Mouse (Mus musculus) intestine, embryonic 15.5 days (tissue): Measurements from ENCODE around the gene Txn1. TPM values are rescaled to one million over a fixed set of nuclear protein-coding genes. Genes with fewer than 3 reads are reported as not detected.

Source experiments
- ATAC-seq: fragments of 200-750 bp; cut with Nextera tagmentation; 2 replicates; pipeline ENCODE4 v1.8.0; 2017; ENCODE audit warnings: moderate TSS enrichment, moderate library complexity
- H3K27ac ChIP-seq: fragments of 300-500 bp; sonication (generic); 2 replicates; pipeline ENCODE4 v1.5.1; 2015; ENCODE audit warnings: mild to moderate bottlenecking, inconsistent platforms
- H3K27me3 ChIP-seq: fragments of 300-500 bp; sonication (generic); replicated peaks from 2 replicates; pipeline ENCODE4 v1.6.1; 2015; ENCODE audit warnings: inconsistent platforms
- H3K36me3 ChIP-seq: fragments of 300-500 bp; sonication (generic); 2 replicates; pipeline ENCODE4 v1.6.1; 2015; ENCODE audit warnings: inconsistent platforms
- H3K4me1 ChIP-seq: fragments of 300-500 bp; sonication (generic); replicated peaks from 2 replicates; pipeline ENCODE4 v1.6.1; 2015; ENCODE audit warnings: inconsistent platforms
- H3K4me2 ChIP-seq: fragments of 300-500 bp; sonication (generic); replicated peaks from 2 replicates; pipeline ENCODE4 v1.6.1; 2015; ENCODE audit warnings: mild to moderate bottlenecking, inconsistent platforms
- H3K4me3 ChIP-seq: fragments of 300-500 bp; sonication (generic); replicated peaks from 2 replicates; pipeline ENCODE4 v1.5.1; 2015; ENCODE audit warnings: inconsistent platforms
- H3K9ac ChIP-seq: fragments of 300-500 bp; sonication (generic); 2 replicates; pipeline ENCODE4 v1.6.1; 2015; ENCODE audit warnings: inconsistent platforms
- H3K9me3 ChIP-seq: fragments of 300-500 bp; sonication (generic); 2 replicates; pipeline ENCODE4 v1.6.1; 2016; ENCODE audit warnings: inconsistent platforms
- WGBS: fragments of 180-500 bp; shearing (Covaris S2); methylation state at CpG from one replicate; pipeline ENCODE4 v1.1.7; 2015; 5-methylcytosine and 5-hydroxymethylcytosine counted together
- polyA plus RNA-seq: library from polyadenylated mRNA; unstranded; fragments of >200 nt; fragmentation: Nextera tagmentation; extraction: Ambion mirVana; gene quantifications from 2 replicates; pipeline ENCODE4 v1.2.1, GENCODE M21; 2015

Gene Txn1
- polyA plus RNA-seq, 1 experiment from 2014 or later = 657 TPM

GRCm38 (mm10) chr4:57914193-57915190 lies 41.7 kb downstream of the Txn1 start:
- ATAC-seq = peak; percentile 26; the same call in 1 of the 2 replicates
- Histone ChIP-seq H3K27me3 (no peaks in the 10 kb centered on the region), H3K36me3 (no peaks in the 10 kb centered on the region), H3K9ac (peak overlapping the region; percentile 54), H3K27ac (peak overlapping the region; percentile 91), H3K4me3 (peak overlapping the region; percentile 41), H3K4me1 (peaks cover 8% of the 10 kb centered on the region), H3K4me2 (peak overlapping the region; percentile 51), H3K9me3 (no peaks in the 10 kb centered on the region)
- WGBS = 57% methylated on average over 10 of the region's 10 CpGs

- Histone ChIP-seq H3K4me1 (peaks cover 8% of the 10 kb centered on the region), H3K4me3 (no peak overlapping the region), H3K36me3 (no peaks in the 10 kb centered on the region), H3K4me2 (peak overlapping the region; percentile 1; the same call in 1 of the 2 replicates), H3K9ac (no peak overlapping the region), H3K27me3 (no peaks in the 10 kb centered on the region), H3K9me3 (no peaks in the 10 kb centered on the region), H3K27ac (no peak overlapping the region)
- ATAC-seq = no peak
Observed at GRCm38 (mm10) chr4:57913021-57913420, 43.2 kb downstream of the Txn1 start.

GRCm38 (mm10) chr4:57908860-57909259 lies 47.4 kb downstream of the Txn1 start:
- Histone ChIP-seq H3K27me3 (no peaks in the 10 kb centered on the region), H3K4me3 (no peak overlapping the region), H3K4me2 (no peak overlapping the region), H3K27ac (no peak overlapping the region), H3K9me3 (no peaks in the 10 kb centered on the region), H3K4me1 (no peaks in the 10 kb centered on the region), H3K9ac (no peak overlapping the region), H3K36me3 (no peaks in the 10 kb centered on the region)
- 62% methylated on average over 6 of the region's 6 CpGs for WGBS
- ATAC-seq = no peak

- H3K4me3 ChIP-seq = no peak overlapping the region
- H3K36me3 ChIP-seq = no peaks in the 10 kb centered on the region
- H3K27ac ChIP-seq = no peak overlapping the region
- no peak overlapping the region for H3K4me2 ChIP-seq
- no peak overlapping the region for H3K9ac ChIP-seq
- no peak for ATAC-seq
- no peaks in the 10 kb centered on the region for H3K27me3 ChIP-seq
- no peaks in the 10 kb centered on the region for H3K4me1 ChIP-seq
- WGBS = 45% methylated on average over 2 of the region's 2 CpGs
- H3K9me3 ChIP-seq = no peaks in the 10 kb centered on the region
Observed at GRCm38 (mm10) chr4:57906708-57907107, 49.5 kb downstream of the Txn1 start.

GRCm38 (mm10) chr4:57904638-57905037 lies 51.6 kb downstream of the Txn1 start:
- 23% methylated on average over 9 of the region's 9 CpGs for WGBS
- H3K4me2 ChIP-seq = no peak overlapping the region; the same call in 1 of the 2 replicates
- ATAC-seq = peak; percentile 73

GRCm38 (mm10) chr4:57904211-57904610 lies 52.0 kb downstream of the Txn1 start:
- Histone ChIP-seq H3K36me3 (no peaks in the 10 kb centered on the region), H3K4me1 (no peaks in the 10 kb centered on the region), H3K9ac (no peak overlapping the region), H3K9me3 (no peaks in the 10 kb centered on the region), H3K4me2 (no peak overlapping the region; the same call in 1 of the 2 replicates), H3K27ac (no peak overlapping the region), H3K27me3 (no peaks in the 10 kb centered on the region), H3K4me3 (no peak overlapping the region)
- ATAC-seq = peak; percentile 57; the same call in 1 of the 2 replicates
- WGBS = 9% methylated on average over 5 of the region's 5 CpGs

More at GRCm38 (mm10) chr4:57904638-57905037, 51.6 kb downstream of the Txn1 start:
- Histone ChIP-seq H3K36me3 (no peaks in the 10 kb centered on the region), H3K27me3 (no peaks in the 10 kb centered on the region), H3K27ac (no peak overlapping the region), H3K9ac (no peak overlapping the region), H3K4me3 (no peak overlapping the region), H3K4me1 (no peaks in the 10 kb centered on the region), H3K9me3 (no peaks in the 10 kb centered on the region)

- WGBS = 75% methylated on average over 5 of the region's 5 CpGs
- H3K4me3 ChIP-seq = no peak overlapping the region
- H3K27ac ChIP-seq = no peak overlapping the region
- no peak for ATAC-seq
- H3K4me2 ChIP-seq = no peak overlapping the region
- no peaks in the 10 kb centered on the region for H3K36me3 ChIP-seq
- H3K27me3 ChIP-seq = no peaks in the 10 kb centered on the region
- no peaks in the 10 kb centered on the region for H3K4me1 ChIP-seq
- H3K9ac ChIP-seq = no peak overlapping the region
- H3K9me3 ChIP-seq = no peaks in the 10 kb centered on the region
Observed at GRCm38 (mm10) chr4:57902619-57903018, 53.6 kb downstream of the Txn1 start.

- H3K9me3 ChIP-seq = no peaks in the 10 kb centered on the region
- H3K27me3 ChIP-seq = no peaks in the 10 kb centered on the region
- no peaks in the 10 kb centered on the region for H3K36me3 ChIP-seq
- H3K4me2 ChIP-seq = no peak overlapping the region
- H3K27ac ChIP-seq = no peak overlapping the region
- WGBS = 9% methylated on average over 4 of the region's 4 CpGs
- no peak overlapping the region for H3K4me3 ChIP-seq
- no peaks in the 10 kb centered on the region for H3K4me1 ChIP-seq
- no peak overlapping the region for H3K9ac ChIP-seq
- peak; percentile 46; the same call in 1 of the 2 replicates for ATAC-seq
Observed at GRCm38 (mm10) chr4:57901210-57901609, 55.0 kb downstream of the Txn1 start.

- 73% methylated on average over 3 of the region's 3 CpGs for WGBS
- no peak overlapping the region for H3K4me3 ChIP-seq
Observed at GRCm38 (mm10) chr4:57896631-57897030, 59.6 kb downstream of the Txn1 start.

GRCm38 (mm10) chr4:57895902-57896301 lies 60.3 kb downstream of the Txn1 start:
- H3K27me3 ChIP-seq = no peaks in the 10 kb centered on the region
- peaks cover 10% of the 10 kb centered on the region; the same call in 1 of the 2 replicates for H3K4me1 ChIP-seq
- ATAC-seq = no peak
- WGBS = 37% methylated on average over 6 of the region's 6 CpGs
- H3K27ac ChIP-seq = peak overlapping the region; percentile 48; the same call in 1 of the 2 replicates
- no peaks in the 10 kb centered on the region for H3K9me3 ChIP-seq
- no peak overlapping the region for H3K4me3 ChIP-seq
- no peaks in the 10 kb centered on the region for H3K36me3 ChIP-seq
- no peak overlapping the region for H3K4me2 ChIP-seq
- H3K9ac ChIP-seq = no peak overlapping the region

More at GRCm38 (mm10) chr4:57896631-57897030, 59.6 kb downstream of the Txn1 start:
- Histone ChIP-seq H3K27ac (no peak overlapping the region), H3K9me3 (no peaks in the 10 kb centered on the region), H3K4me2 (no peak overlapping the region), H3K27me3 (no peaks in the 10 kb centered on the region), H3K36me3 (no peaks in the 10 kb centered on the region), H3K4me1 (peaks cover 10% of the 10 kb centered on the region; the same call in 1 of the 2 replicates), H3K9ac (no peak overlapping the region)
- ATAC-seq = no peak

GRCm38 (mm10) chr4:57895140-57895539 lies 61.1 kb downstream of the Txn1 start:
- peak overlapping the region; percentile 48; the same call in 1 of the 2 replicates for H3K27ac ChIP-seq
- H3K36me3 ChIP-seq = no peaks in the 10 kb centered on the region
- no peaks in the 10 kb centered on the region for H3K9me3 ChIP-seq
- WGBS = 49% methylated on average over 5 of the region's 5 CpGs
- no peaks in the 10 kb centered on the region for H3K27me3 ChIP-seq
- peaks cover 10% of the 10 kb centered on the region; the same call in 1 of the 2 replicates for H3K4me1 ChIP-seq
- H3K9ac ChIP-seq = no peak overlapping the region
- ATAC-seq = no peak
- H3K4me2 ChIP-seq = no peak overlapping the region
- no peak overlapping the region for H3K4me3 ChIP-seq
